Mouse (Mus musculus): ENCODE data around the gene Pcgf5. TPM values are rescaled to one million over a fixed set of nuclear protein-coding genes. Genes with fewer than 3 reads are reported as not detected.
"Not testable (repeated sequence)": the region's sequence is repeated elsewhere in the genome, so short reads cannot be mapped to it uniquely, and the experiment has no call there.

Gene Pcgf5
- total and polyA plus RNA-seq, 2 experiments from 2014 or later: 7.6 to 8.5 TPM

- Histone ChIP-seq H3K4me2 (ENCODE audit: low read depth, low read length) (no peak overlapping the region), H3K27ac (no peak overlapping the region), H3K4me1 (ENCODE audit: insufficient read depth, low read length) (no peaks in the 10 kb centered on the region), H3K36me3 (ENCODE audit: insufficient read depth, low read length) (no peaks in the 10 kb centered on the region; the same call in 1 of the 2 replicates), H3K9ac (replicated peaks; ENCODE audit: low read length) (no peak overlapping the region), H3K27me3 (ENCODE audit: insufficient read depth, low read length) (no peaks in the 10 kb centered on the region), H3K9me3 (ENCODE audit: low read length) (no peaks in the 10 kb centered on the region), H3K4me3 (ENCODE audit: low read length) (no peak overlapping the region)
- DNase-seq (ENCODE audit: low spot score) (peak; percentile 80), ATAC-seq (peak; percentile 70)
- WGBS: 55% methylated on average over 9 of the region's 9 CpGs
- TF ChIP-seq CTCF (IDR thresholded peaks at IDR 0.05; ENCODE audit: low read depth): peak; percentile 89
Observed at GRCm38 (mm10) chr19:36439894-36440714, 92.0 kb downstream of the Pcgf5 start.

DNA sequence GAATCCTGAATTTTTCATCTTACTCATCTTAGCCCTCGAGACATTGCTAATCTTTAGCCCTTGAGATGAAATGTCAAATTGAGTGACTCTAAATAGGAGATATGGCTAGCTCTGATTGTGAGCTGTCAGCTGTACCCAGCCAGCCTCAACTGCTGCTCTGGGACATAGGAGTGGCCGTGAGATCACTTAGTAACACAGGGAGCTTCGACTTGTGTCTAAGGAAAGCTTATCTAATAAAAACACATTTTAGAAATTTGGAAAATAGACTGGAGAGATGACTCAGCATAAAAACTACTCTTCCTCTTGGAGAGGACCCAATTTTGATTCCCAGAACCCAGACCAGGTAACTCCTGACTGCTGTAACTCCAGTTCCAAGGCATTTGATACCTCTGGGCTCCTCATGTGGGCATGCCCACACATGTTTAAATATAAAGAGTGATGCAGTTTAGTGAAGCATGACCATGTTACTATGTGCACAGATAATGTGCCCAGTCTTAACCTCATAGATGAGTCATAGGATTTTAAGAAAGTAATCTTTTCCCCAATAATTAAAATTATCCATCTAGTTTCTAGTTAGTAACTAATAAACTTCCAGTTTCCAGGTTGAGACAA is 103.0 kb downstream of the Pcgf5 start:
- Histone ChIP-seq H3K4me1 (ENCODE audit: insufficient read depth, low read length) (no peaks in the 10 kb centered on the region), H3K4me3 (ENCODE audit: low read length) (no peak overlapping the region), H3K9me3 (ENCODE audit: low read length) (no peaks in the 10 kb centered on the region), H3K27me3 (ENCODE audit: insufficient read depth, low read length) (no peaks in the 10 kb centered on the region), H3K27ac (no peak overlapping the region), H3K4me2 (ENCODE audit: low read depth, low read length) (no peak overlapping the region), H3K9ac (replicated peaks; ENCODE audit: low read length) (no peak overlapping the region), H3K36me3 (ENCODE audit: insufficient read depth, low read length) (no peaks in the 10 kb centered on the region)
- no peak for TF ChIP-seq CTCF (IDR thresholded peaks at IDR 0.05; ENCODE audit: low read depth)
- WGBS: 85% methylated on average over 3 of the region's 3 CpGs
- no peak for ATAC-seq
- no peak for DNase-seq (ENCODE audit: low spot score)

DNA sequence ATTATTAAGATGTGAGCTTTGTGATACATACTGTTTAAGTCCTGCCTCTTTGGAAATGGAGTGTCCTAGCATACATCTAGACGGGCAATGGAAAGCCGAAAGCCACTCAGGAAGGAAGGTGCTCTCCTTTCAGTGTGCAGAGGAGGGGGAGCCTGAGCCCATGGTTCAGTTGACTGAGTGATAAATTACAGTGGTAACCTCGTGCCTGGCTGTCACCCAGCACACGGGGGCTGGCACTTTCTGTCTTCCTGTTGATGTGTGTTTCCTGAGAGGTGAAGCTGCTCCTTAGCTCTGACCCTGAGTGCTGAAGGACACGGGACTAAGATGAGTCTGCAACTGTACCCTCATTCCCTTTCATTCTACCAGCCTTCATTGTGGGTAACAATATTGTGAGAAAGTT is 103.6 kb downstream of the Pcgf5 start:
- Histone ChIP-seq H3K36me3 (ENCODE audit: insufficient read depth, low read length) (no peaks in the 10 kb centered on the region), H3K27ac (no peak overlapping the region), H3K4me3 (ENCODE audit: low read length) (no peak overlapping the region), H3K4me2 (ENCODE audit: low read depth, low read length) (no peak overlapping the region), H3K4me1 (ENCODE audit: insufficient read depth, low read length) (no peaks in the 10 kb centered on the region), H3K9ac (replicated peaks; ENCODE audit: low read length) (no peak overlapping the region), H3K27me3 (ENCODE audit: insufficient read depth, low read length) (no peaks in the 10 kb centered on the region), H3K9me3 (ENCODE audit: low read length) (no peaks in the 10 kb centered on the region)
- WGBS: 45% methylated on average over 5 of the region's 5 CpGs
- TF ChIP-seq CTCF (IDR thresholded peaks at IDR 0.05; ENCODE audit: low read depth): no peak
- DNase-seq (ENCODE audit: low spot score) (no peak), ATAC-seq (no peak)

- H3K27ac ChIP-seq; H3K4me3 ChIP-seq (ENCODE audit: low read length); H3K27me3 ChIP-seq (ENCODE audit: insufficient read depth, low read length); H3K9me3 ChIP-seq (ENCODE audit: low read length); H3K4me1 ChIP-seq (ENCODE audit: insufficient read depth, low read length); H3K4me2 ChIP-seq (ENCODE audit: low read depth, low read length); ATAC-seq; H3K36me3 ChIP-seq (ENCODE audit: insufficient read depth, low read length); H3K9ac ChIP-seq (replicated peaks; ENCODE audit: low read length); DNase-seq (ENCODE audit: low spot score): not testable (repeated sequence)
- 73% methylated on average over 3 of the region's 3 CpGs for WGBS
Observed at GRCm38 (mm10) chr19:36452210-36452609, 104.1 kb downstream of the Pcgf5 start.

GRCm38 (mm10) chr19:36453451-36453850 is 105.3 kb downstream of the Pcgf5 start:
- Histone ChIP-seq H3K27me3 (ENCODE audit: insufficient read depth, low read length) (no peaks in the 10 kb centered on the region), H3K4me1 (ENCODE audit: insufficient read depth, low read length) (no peaks in the 10 kb centered on the region), H3K9ac (replicated peaks; ENCODE audit: low read length) (no peak overlapping the region), H3K4me2 (ENCODE audit: low read depth, low read length) (no peak overlapping the region), H3K4me3 (ENCODE audit: low read length) (no peak overlapping the region), H3K36me3 (ENCODE audit: insufficient read depth, low read length) (no peaks in the 10 kb centered on the region), H3K9me3 (ENCODE audit: low read length) (no peaks in the 10 kb centered on the region), H3K27ac (no peak overlapping the region)
- DNase-seq (ENCODE audit: low spot score) (no peak), ATAC-seq (no peak)
- no peak for TF ChIP-seq CTCF (IDR thresholded peaks at IDR 0.05; ENCODE audit: low read depth)
- 92% methylated on average over 4 of the region's 4 CpGs for WGBS

DNA sequence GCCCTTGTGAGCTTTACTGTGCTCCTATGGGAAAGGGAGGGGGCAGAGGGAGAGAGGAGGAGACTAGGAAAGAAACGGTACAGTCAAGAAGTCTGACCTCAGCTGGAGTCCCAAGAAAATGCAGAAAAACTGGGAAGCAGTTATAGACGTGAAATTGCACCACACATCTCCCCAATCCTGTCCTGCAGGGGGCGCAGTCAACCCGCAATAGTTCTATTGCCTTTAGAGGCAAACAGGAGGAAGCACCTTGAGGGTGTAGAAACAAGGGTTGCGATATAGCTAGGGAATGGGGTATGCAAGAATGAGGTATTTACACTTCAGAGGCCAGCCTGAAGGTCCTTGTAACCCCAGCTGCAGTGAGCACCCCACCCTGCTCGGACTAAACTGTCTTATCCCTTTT is 122.0 kb downstream of the Pcgf5 start:
- Histone ChIP-seq H3K9ac (replicated peaks; ENCODE audit: low read length) (no peak overlapping the region), H3K4me2 (ENCODE audit: low read depth, low read length) (no peak overlapping the region), H3K27me3 (ENCODE audit: insufficient read depth, low read length) (no peaks in the 10 kb centered on the region), H3K4me1 (ENCODE audit: insufficient read depth, low read length) (no peaks in the 10 kb centered on the region), H3K4me3 (ENCODE audit: low read length) (no peak overlapping the region), H3K9me3 (ENCODE audit: low read length) (no peaks in the 10 kb centered on the region), H3K27ac (no peak overlapping the region), H3K36me3 (ENCODE audit: insufficient read depth, low read length) (no peaks in the 10 kb centered on the region)
- 18% methylated on average over 6 of the region's 6 CpGs for WGBS
- DNase-seq (ENCODE audit: low spot score): peak; percentile 61
- peak; percentile 66 for TF ChIP-seq CTCF (IDR thresholded peaks at IDR 0.05; ENCODE audit: low read depth)
- no peak for ATAC-seq

GRCm38 (mm10) chr19:36471325-36471724 is 123.2 kb downstream of the Pcgf5 start:
- TF ChIP-seq CTCF (IDR thresholded peaks at IDR 0.05; ENCODE audit: low read depth): no peak
- Histone ChIP-seq H3K9me3 (ENCODE audit: low read length) (no peaks in the 10 kb centered on the region), H3K4me3 (ENCODE audit: low read length) (no peak overlapping the region), H3K9ac (replicated peaks; ENCODE audit: low read length) (no peak overlapping the region), H3K4me2 (ENCODE audit: low read depth, low read length) (no peak overlapping the region), H3K4me1 (ENCODE audit: insufficient read depth, low read length) (no peaks in the 10 kb centered on the region), H3K27ac (no peak overlapping the region), H3K27me3 (ENCODE audit: insufficient read depth, low read length) (no peaks in the 10 kb centered on the region), H3K36me3 (ENCODE audit: insufficient read depth, low read length) (no peaks in the 10 kb centered on the region)
- 76% methylated on average over 3 of the region's 3 CpGs for WGBS
- DNase-seq (ENCODE audit: low spot score) (no peak), ATAC-seq (no peak)

Measured in hindbrain, postnatal 0 days (tissue).